Mouse (Mus musculus) C2C12 (cell line): Measurements from ENCODE around the gene Gm38394. TPM values are rescaled to one million over a fixed set of nuclear protein-coding genes. Genes with fewer than 3 reads are reported as not detected.
"Not testable (repeated sequence)": the region's sequence is repeated elsewhere in the genome, so short reads cannot be mapped to it uniquely, and the experiment has no call there.

Source experiments
- H3K27me3 ChIP-seq: one replicate; pipeline ENCODE4 v1.6.1; 2011; ENCODE audit not compliant: control insufficient read depth, insufficient read depth, insufficient read length
- H3K36me3 ChIP-seq: one replicate; pipeline ENCODE4 v1.6.1; 2011; ENCODE audit not compliant: control insufficient read depth, insufficient read depth
- H3K4me3 ChIP-seq: one replicate; pipeline ENCODE4 v1.5.1; 2011; ENCODE audit warnings: mild to moderate bottlenecking, control low read depth; ENCODE audit not compliant: poor library complexity, insufficient read depth, severe bottlenecking
- H3K79me2 ChIP-seq: one replicate; pipeline ENCODE4 v1.6.1; 2011; ENCODE audit not compliant: control insufficient read depth, insufficient read depth
- H3K79me3 ChIP-seq: one replicate; pipeline ENCODE4 v1.6.1; 2011; ENCODE audit warnings: low read depth, control low read depth
- H3ac ChIP-seq: one replicate; pipeline ENCODE3; 2011; ENCODE audit warnings: low read depth; ENCODE audit not compliant: control insufficient read depth, insufficient read length
- CEBPB ChIP-seq: IDR thresholded peaks from one replicate; pipeline ENCODE4 v1.6.1; 2011; ENCODE audit warnings: low read depth, mild to moderate bottlenecking, control low read depth, moderate library complexity
- CTCF ChIP-seq: IDR thresholded peaks from one replicate; pipeline ENCODE4 v1.5.1; 2011; ENCODE audit not compliant: control insufficient read depth, insufficient read depth, insufficient read length
- FOSL1 ChIP-seq: IDR thresholded peaks from one replicate; pipeline ENCODE4 v1.8.0; 2011; ENCODE audit warnings: mild to moderate bottlenecking, low read length; ENCODE audit not compliant: poor library complexity, insufficient read depth, severe bottlenecking
- MAX ChIP-seq: IDR thresholded peaks from one replicate; pipeline ENCODE4 v1.6.1; 2011; ENCODE audit warnings: mild to moderate bottlenecking, control low read depth
- MYOD1 ChIP-seq: IDR thresholded peaks from one replicate; pipeline ENCODE4 v1.6.1; 2011; ENCODE audit warnings: low read depth; ENCODE audit not compliant: control insufficient read depth, insufficient read length
- MYOG ChIP-seq: IDR thresholded peaks from one replicate; pipeline ENCODE4 v1.6.1; 2011; ENCODE audit not compliant: control insufficient read depth, insufficient read length; ENCODE audit errors: extremely low read depth
- USF1 ChIP-seq: IDR thresholded peaks from one replicate; pipeline ENCODE4 v1.6.1; 2011; ENCODE audit warnings: low read depth, mild to moderate bottlenecking, control low read depth, moderate library complexity
- polyA plus RNA-seq: library from polyadenylated mRNA; unstranded; fragments of >200 nt; fragmentation: generic; extraction: Trizol; gene quantifications from one replicate; pipeline ENCODE4 v1.2.1, GENCODE M21; 2012; ENCODE audit warnings: missing spikeins

The Gm38394 gene
- polyA plus RNA-seq, 1 experiment, result 2.0 TPM

GRCm38 (mm10) chr1:133670190-133670589 is 9.1 kb upstream of the Gm38394 start:
- H3K4me3 ChIP-seq, result no peak overlapping the region
- no peaks in the 10 kb centered on the region for H3K79me3 ChIP-seq
- H3K27me3 ChIP-seq, result no peaks in the 10 kb centered on the region
- H3K36me3 ChIP-seq, result no peaks in the 10 kb centered on the region
- H3K79me2 ChIP-seq, result no peaks in the 10 kb centered on the region
- no peak for TF ChIP-seq MYOG
- TF ChIP-seq CEBPB, result no peak
- H3ac ChIP-seq, result no peak overlapping the region

- Histone ChIP-seq H3K36me3 (no peaks in the 10 kb centered on the region), H3K79me2 (no peaks in the 10 kb centered on the region), H3K4me3 (no peak overlapping the region), H3K79me3 (no peaks in the 10 kb centered on the region), H3ac (no peak overlapping the region), H3K27me3 (no peaks in the 10 kb centered on the region)
- TF ChIP-seq USF1 (no peak), CTCF (no peak), MYOG (no peak), CEBPB (no peak), MYOD1 (no peak), MAX (no peak), FOSL1 (no peak)
These were observed 7.5 kb upstream of the Gm38394 start for GRCm38 (mm10) chr1:133668618-133669017.

GRCm38 (mm10) chr1:133667721-133668120 is 6.6 kb upstream of the Gm38394 start:
- H3K79me3 ChIP-seq, result no peaks in the 10 kb centered on the region
- H3K36me3 ChIP-seq, result no peaks in the 10 kb centered on the region
- H3ac ChIP-seq, result no peak overlapping the region
- H3K79me2 ChIP-seq, result no peaks in the 10 kb centered on the region
- H3K27me3 ChIP-seq, result no peaks in the 10 kb centered on the region
- TF ChIP-seq CTCF, result no peak
- no peak for TF ChIP-seq FOSL1
- no peak for TF ChIP-seq USF1
- TF ChIP-seq MYOD1, result no peak
- no peak for TF ChIP-seq MYOG
- TF ChIP-seq MAX, result no peak
- no peak for TF ChIP-seq CEBPB
- no peak overlapping the region for H3K4me3 ChIP-seq

GRCm38 (mm10) chr1:133665713-133666112 is 4.6 kb upstream of the Gm38394 start:
- not testable (repeated sequence) for H3ac ChIP-seq, H3K79me2 ChIP-seq, H3K79me3 ChIP-seq, H3K4me3 ChIP-seq, H3K27me3 ChIP-seq, H3K36me3 ChIP-seq

GRCm38 (mm10) chr1:133664203-133664970 is 3.3 kb upstream of the Gm38394 start:
- H3K27me3 ChIP-seq, result no peaks in the 10 kb centered on the region
- H3ac ChIP-seq, result no peak overlapping the region
- H3K79me3 ChIP-seq, result peaks cover 14% of the 10 kb centered on the region
- peaks cover 4% of the 10 kb centered on the region for H3K36me3 ChIP-seq
- H3K79me2 ChIP-seq, result peaks cover 18% of the 10 kb centered on the region
- no peak overlapping the region for H3K4me3 ChIP-seq
- TF ChIP-seq CTCF (no peak), MYOD1 (no peak), MYOG (no peak), USF1 (no peak), MAX (no peak), CEBPB (no peak), FOSL1 (no peak)

GRCm38 (mm10) chr1:133663427-133663826 is 2.3 kb upstream of the Gm38394 start:
- Histone ChIP-seq H3K4me3 (no peak overlapping the region), H3ac (no peak overlapping the region), H3K27me3 (no peaks in the 10 kb centered on the region), H3K36me3 (peaks cover 14% of the 10 kb centered on the region), H3K79me3 (peaks cover 23% of the 10 kb centered on the region), H3K79me2 (peaks cover 27% of the 10 kb centered on the region)
- no peak for TF ChIP-seq MYOG
- TF ChIP-seq MYOD1, result no peak
- TF ChIP-seq CEBPB, result no peak
